Mouse (Mus musculus) hindbrain, embryonic 15.5 days (tissue): Measurements from ENCODE around the gene Tmem203. TPM values are rescaled to one million over a fixed set of nuclear protein-coding genes. Genes with fewer than 3 reads are reported as not detected.

Experiments
- ATAC-seq: fragments of 200-750 bp; cut with Nextera tagmentation; 2 replicates; pipeline ENCODE4 v1.8.0; 2017; ENCODE audit warnings: low read depth, moderate number of reproducible peaks, moderate TSS enrichment; ENCODE audit not compliant: low FRiP score
- H3K27ac ChIP-seq: fragments of 300-500 bp; sonication (generic); replicated peaks from 2 replicates; pipeline ENCODE4 v1.5.1; 2015; ENCODE audit warnings: mild to moderate bottlenecking, inconsistent platforms
- H3K27me3 ChIP-seq: fragments of 300-500 bp; sonication (generic); 2 replicates; pipeline ENCODE4 v1.6.1; 2015; ENCODE audit warnings: control low read depth, inconsistent platforms
- H3K36me3 ChIP-seq: fragments of 300-500 bp; sonication (generic); 2 replicates; pipeline ENCODE4 v1.6.1; 2015; ENCODE audit warnings: control low read depth, inconsistent platforms
- H3K4me1 ChIP-seq: fragments of 300-500 bp; sonication (generic); replicated peaks from 2 replicates; pipeline ENCODE4 v1.6.1; 2015; ENCODE audit warnings: control low read depth, inconsistent platforms
- H3K4me2 ChIP-seq: fragments of 300-500 bp; sonication (generic); 2 replicates; pipeline ENCODE4 v1.6.1; 2015; ENCODE audit warnings: moderate library complexity, mild to moderate bottlenecking, inconsistent platforms
- H3K4me3 ChIP-seq: fragments of 300-500 bp; sonication (generic); 2 replicates; pipeline ENCODE4 v1.5.1; 2015; ENCODE audit warnings: mild to moderate bottlenecking, inconsistent platforms
- H3K9ac ChIP-seq: fragments of 300-500 bp; sonication (generic); 2 replicates; pipeline ENCODE4 v1.6.1; 2015; ENCODE audit warnings: inconsistent platforms
- H3K9me3 ChIP-seq: fragments of 300-500 bp; sonication (generic); 2 replicates; pipeline ENCODE4 v1.6.1; 2016; ENCODE audit warnings: control low read depth, inconsistent platforms
- WGBS: fragments of 180-500 bp; shearing (Covaris S2); methylation state at CpG from one replicate; pipeline ENCODE4 v1.1.7; 2015; 5-methylcytosine and 5-hydroxymethylcytosine counted together
- polyA plus RNA-seq: library from polyadenylated mRNA; unstranded; fragments of >200 nt; fragmentation: Nextera tagmentation; extraction: Ambion mirVana; gene quantifications from 2 replicates; pipeline ENCODE4 v1.2.1, GENCODE M21; 2015

The Tmem203 gene
- polyA plus RNA-seq, 1 experiment from 2014 or later: 13.4 TPM

DNA sequence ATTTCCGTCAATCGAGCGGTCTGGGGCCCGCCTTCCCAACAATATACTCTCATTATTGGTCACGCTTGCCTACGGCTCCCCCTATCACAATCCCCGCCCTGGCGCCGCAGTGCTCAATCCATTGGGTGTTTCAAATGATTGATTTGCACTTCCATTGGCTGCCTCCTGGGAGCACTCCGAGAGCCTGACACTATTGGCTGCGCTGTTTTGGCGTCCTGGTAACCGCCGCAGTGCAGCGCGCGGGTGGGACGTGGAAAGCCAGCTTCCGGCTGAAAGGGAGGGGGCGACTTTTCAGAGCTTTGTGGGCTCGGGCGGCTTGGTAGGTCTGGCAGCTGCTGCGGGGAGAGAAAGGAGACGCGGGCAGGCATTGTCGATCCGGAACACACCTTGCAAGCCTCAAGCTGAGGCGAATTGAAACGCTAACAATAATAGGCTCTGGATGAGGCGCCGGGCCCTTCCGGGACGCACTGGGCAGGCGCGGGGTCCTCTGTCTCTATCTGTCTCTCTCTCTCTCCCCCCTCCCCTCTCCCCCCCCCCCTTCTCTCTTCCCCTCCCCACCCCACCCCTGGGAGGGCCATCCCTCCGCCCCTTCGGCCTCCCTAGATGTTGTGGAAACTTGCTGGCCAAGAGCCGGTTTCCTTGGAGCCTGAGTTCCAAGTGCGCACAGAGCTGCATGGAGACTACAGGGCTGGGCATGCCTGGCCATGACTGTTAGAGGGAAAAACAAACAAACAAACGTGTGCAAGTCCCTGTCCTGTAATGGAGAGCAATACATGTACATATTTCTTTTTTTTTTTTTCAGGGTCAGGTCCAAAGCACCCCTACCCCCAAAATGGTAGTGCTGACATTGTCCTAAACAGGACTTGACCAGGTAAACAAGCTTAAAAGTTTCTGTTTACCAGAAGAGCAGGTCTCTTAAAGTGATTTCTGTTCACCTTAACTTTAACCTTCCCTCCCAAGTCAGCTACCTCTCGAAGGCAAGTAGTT lies 30.2 kb upstream of the Tmem203 start:
- Histone ChIP-seq H3K36me3 (peaks cover 5% of the 10 kb centered on the region), H3K4me1 (peaks cover 24% of the 10 kb centered on the region), H3K4me3 (peak overlapping the region; percentile 72), H3K27ac (peak overlapping the region; percentile 99), H3K4me2 (peak overlapping the region; percentile 54), H3K9ac (peak overlapping the region; percentile 62), H3K27me3 (no peaks in the 10 kb centered on the region), H3K9me3 (no peaks in the 10 kb centered on the region)
- ATAC-seq: peak; percentile 98
- 2% methylated on average over 40 of the region's 41 CpGs for WGBS

DNA sequence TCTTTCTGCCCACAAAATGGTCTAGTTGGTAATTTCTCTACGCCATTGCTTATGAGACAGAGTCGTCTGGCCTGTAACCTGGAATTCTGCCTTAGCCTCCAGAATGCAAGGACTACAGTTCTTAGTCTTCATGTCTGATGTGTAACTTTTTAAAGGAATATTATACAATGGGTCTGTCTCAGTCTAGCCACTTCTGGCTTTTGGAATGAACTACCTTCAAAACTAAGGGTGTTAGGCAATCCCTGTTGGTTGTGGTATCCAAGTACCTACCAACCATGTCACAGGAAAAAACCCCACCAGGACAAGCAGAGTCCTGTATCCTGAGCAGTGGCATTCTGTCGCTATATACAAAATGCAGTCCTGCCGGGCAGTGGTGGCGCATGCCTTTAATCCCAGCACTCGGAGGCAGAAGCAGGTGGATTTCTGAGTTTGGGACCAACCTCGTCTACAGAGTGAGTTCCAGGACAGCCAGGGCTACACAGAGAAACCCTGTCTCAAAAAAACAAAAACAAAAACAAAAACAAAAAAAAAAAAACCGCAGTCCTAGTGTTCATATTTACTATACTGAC lies 29.3 kb upstream of the Tmem203 start:
- no peaks in the 10 kb centered on the region for H3K9me3 ChIP-seq
- peaks cover 24% of the 10 kb centered on the region for H3K4me1 ChIP-seq
- H3K36me3 ChIP-seq: peaks cover 5% of the 10 kb centered on the region
- H3K4me3 ChIP-seq: 0 out of 2 replicates have a peak overlapping the region, but pooled peaks have one; percentile 72
- peak overlapping the region; percentile 54 for H3K4me2 ChIP-seq
- H3K27ac ChIP-seq: peak overlapping the region; percentile 99
- H3K27me3 ChIP-seq: no peaks in the 10 kb centered on the region
- ATAC-seq: no peak
- no peak overlapping the region for H3K9ac ChIP-seq
- WGBS: 72% methylated on average over 8 of the region's 8 CpGs

DNA sequence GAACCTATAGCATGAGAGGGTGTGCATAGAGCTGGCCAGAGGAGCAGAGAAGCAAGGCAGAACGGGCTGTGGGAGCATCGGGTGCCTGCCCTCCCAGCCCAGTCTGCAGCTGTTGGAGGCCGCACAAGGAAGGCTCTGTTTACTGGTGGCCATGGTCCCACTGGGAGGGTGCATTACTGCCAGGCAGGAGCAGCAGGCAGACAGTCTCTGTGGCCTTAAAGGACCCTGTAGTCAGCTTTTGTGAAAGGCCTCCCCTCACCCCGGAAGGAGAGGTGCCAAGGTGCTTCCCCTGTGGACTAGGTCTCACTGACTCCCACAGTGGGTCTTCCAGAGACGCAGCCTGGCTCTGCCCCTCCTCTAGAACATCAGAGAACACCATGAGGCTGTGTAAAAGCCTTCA lies 28.4 kb upstream of the Tmem203 start:
- H3K36me3 ChIP-seq: peaks cover 2% of the 10 kb centered on the region
- H3K27ac ChIP-seq: no peak overlapping the region
- no peaks in the 10 kb centered on the region for H3K9me3 ChIP-seq
- WGBS: 75% methylated on average over 5 of the region's 5 CpGs
- no peak overlapping the region for H3K4me3 ChIP-seq
- no peak overlapping the region for H3K9ac ChIP-seq
- H3K4me1 ChIP-seq: peaks cover 24% of the 10 kb centered on the region
- ATAC-seq: no peak
- no peaks in the 10 kb centered on the region for H3K27me3 ChIP-seq
- H3K4me2 ChIP-seq: no peak overlapping the region

DNA sequence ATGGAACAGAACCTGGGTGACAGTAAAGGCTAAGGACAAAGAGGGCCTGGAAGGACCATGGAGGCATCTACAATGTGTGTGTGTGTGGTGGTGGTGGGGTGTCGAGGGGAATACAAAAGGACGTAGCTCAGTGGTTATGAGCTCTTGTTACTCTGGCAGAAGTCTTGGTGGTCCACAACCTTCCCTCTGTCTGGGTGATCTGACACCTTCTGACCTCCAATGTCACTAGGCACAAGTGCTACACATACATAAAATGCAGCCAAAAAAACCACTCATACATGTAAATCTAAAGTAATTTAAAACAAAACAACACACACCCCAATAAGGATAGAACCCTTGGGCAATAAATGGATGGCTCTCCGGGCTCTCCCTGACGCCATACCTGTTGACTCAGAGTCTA lies 27.8 kb upstream of the Tmem203 start:
- H3K27me3 ChIP-seq: no peaks in the 10 kb centered on the region
- H3K27ac ChIP-seq: no peak overlapping the region
- no peaks in the 10 kb centered on the region for H3K9me3 ChIP-seq
- no peak overlapping the region for H3K4me3 ChIP-seq
- no peak overlapping the region for H3K4me2 ChIP-seq
- no peaks in the 10 kb centered on the region for H3K36me3 ChIP-seq
- peaks cover 24% of the 10 kb centered on the region for H3K4me1 ChIP-seq
- 90% methylated on average over 4 of the region's 4 CpGs for WGBS
- no peak for ATAC-seq
- H3K9ac ChIP-seq: no peak overlapping the region

DNA sequence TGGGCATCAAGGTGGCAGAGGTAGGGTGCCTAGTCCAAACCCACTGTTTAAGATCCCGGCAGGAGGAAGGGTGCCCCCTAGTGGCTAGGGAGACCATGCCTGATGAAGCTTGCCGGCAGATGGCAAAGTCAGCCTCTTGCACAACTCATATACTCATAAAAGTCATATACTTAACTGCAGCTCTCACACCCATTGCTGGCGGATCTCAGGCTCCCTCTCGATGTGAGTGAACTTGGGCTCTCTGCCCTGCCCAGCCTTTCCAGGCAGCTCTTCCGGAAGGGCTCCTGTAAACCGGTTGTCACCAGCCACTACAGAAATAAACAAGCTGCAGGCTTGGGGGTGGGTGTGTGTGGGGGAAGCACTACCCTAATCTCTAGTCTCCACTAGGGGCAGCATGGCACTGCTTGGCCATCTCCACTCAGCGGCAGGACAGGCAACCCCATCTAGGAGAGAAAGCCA lies 26.8 kb upstream of the Tmem203 start:
- H3K36me3 ChIP-seq: no peaks in the 10 kb centered on the region
- H3K9me3 ChIP-seq: no peaks in the 10 kb centered on the region
- peak overlapping the region; percentile 38 for H3K4me2 ChIP-seq
- H3K9ac ChIP-seq: no peak overlapping the region
- peak overlapping the region; percentile 68 for H3K27ac ChIP-seq
- no peaks in the 10 kb centered on the region for H3K27me3 ChIP-seq
- H3K4me3 ChIP-seq: peak overlapping the region; percentile 20; the same call in 1 of the 2 replicates
- no peak for ATAC-seq
- peaks cover 18% of the 10 kb centered on the region for H3K4me1 ChIP-seq
- WGBS: 2% methylated on average over 7 of the region's 7 CpGs

DNA sequence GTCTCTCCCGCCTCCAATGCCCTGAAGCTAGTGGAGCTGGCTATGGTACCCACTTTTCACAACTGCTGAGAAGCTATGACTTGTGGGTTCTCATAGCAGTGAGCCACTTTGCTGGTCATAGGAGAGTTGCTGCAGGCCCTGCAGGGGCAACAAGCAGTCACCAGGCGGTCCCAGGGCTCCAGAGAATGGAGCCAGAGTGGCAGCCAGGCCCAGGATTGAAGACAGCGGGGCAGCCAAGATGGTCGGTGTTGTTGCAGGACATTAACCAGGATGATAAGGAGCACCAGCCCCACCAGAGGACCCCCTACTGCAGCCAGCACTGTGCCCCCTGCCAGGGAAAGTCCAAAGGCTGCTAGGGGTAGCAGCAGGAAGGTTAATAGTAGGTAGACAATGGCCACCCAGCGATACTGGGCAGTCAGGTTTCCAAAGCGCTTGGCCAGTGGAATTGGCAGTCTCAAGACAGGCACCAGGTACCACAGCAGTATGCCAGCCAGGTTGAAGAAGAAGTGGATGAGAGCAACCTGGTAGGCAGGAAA lies 26.2 kb upstream of the Tmem203 start:
- no peaks in the 10 kb centered on the region for H3K27me3 ChIP-seq
- H3K4me1 ChIP-seq: peaks cover 13% of the 10 kb centered on the region
- no peak overlapping the region for H3K4me3 ChIP-seq
- no peaks in the 10 kb centered on the region for H3K36me3 ChIP-seq
- 67% methylated on average over 6 of the region's 6 CpGs for WGBS
- ATAC-seq: no peak
- peak overlapping the region; percentile 38 for H3K4me2 ChIP-seq
- no peak overlapping the region for H3K9ac ChIP-seq
- no peaks in the 10 kb centered on the region for H3K9me3 ChIP-seq
- H3K27ac ChIP-seq: 0 out of 2 replicates have a peak overlapping the region, but pooled peaks have one; percentile 68

DNA sequence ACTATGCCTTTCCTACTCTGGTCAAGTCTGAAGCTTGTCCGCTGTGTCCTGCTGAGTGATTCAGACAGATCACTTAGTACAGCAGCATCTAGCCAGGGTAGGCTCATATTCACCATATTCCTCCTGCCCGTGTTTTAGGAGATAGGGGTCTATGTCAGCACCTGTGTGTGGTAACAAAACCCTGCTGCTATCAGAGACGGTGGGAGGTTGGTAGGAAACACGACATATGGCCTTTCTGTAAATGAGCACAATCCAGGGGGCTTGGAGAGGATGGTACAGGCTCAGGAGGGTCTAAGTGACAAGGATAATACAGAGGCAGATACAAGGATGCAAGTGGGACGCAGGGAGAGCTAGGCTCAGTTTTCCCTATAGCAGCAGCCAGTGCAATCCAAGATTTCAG lies 25.7 kb upstream of the Tmem203 start:
- Histone ChIP-seq H3K36me3 (no peaks in the 10 kb centered on the region), H3K4me2 (no peak overlapping the region), H3K27me3 (no peaks in the 10 kb centered on the region), H3K27ac (no peak overlapping the region), H3K4me1 (peaks cover 13% of the 10 kb centered on the region), H3K4me3 (no peak overlapping the region), H3K9me3 (no peaks in the 10 kb centered on the region), H3K9ac (no peak overlapping the region)
- ATAC-seq: no peak
- WGBS: 88% methylated on average over 5 of the region's 5 CpGs

DNA sequence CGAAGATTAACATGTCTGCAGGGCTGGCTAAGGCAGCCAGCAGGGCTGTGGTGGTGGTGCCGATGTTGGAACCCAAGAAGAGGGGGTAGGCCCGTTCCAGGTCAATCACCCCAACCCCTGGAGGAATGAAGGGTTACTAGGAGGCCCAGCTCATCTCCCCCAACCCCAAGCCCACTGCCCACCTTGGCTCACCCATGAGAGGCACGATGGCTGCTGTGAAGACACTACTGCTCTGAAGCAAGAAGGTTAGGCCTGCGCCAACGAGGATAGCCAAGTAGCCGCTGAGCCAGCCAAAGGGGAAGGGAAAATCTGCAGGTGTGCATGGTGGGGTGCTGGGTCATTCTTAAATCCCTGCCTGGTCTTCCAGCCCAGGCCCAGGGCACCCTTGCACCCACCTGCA lies 24.7 kb upstream of the Tmem203 start:
- H3K27ac ChIP-seq: no peak overlapping the region
- H3K4me2 ChIP-seq: no peak overlapping the region
- WGBS: 89% methylated on average over 7 of the region's 7 CpGs
- no peak overlapping the region for H3K4me3 ChIP-seq
- no peaks in the 10 kb centered on the region for H3K27me3 ChIP-seq
- H3K4me1 ChIP-seq: peaks cover 10% of the 10 kb centered on the region
- no peak for ATAC-seq
- no peaks in the 10 kb centered on the region for H3K36me3 ChIP-seq
- no peak overlapping the region for H3K9ac ChIP-seq
- no peaks in the 10 kb centered on the region for H3K9me3 ChIP-seq

DNA sequence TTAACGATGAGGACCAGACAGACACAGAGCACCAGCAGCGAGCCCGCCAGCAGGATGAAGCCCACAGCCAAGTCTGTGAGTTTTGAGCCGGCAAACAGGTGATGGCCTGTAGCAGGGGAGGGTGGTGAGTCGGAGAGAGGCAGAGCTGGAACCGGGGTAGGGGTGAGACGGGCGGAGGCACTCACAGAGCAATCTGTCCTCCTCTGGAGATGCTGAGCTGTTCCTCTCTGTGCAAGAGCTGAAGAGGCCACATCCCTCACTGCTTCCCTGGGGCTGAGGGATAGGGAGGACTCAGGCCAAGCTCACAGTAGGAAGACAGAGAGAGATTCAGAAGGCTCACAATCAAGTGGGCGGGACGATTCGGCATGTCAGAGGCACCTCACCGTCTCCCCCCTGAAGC lies 24.2 kb upstream of the Tmem203 start:
- H3K4me1 ChIP-seq: peaks cover 7% of the 10 kb centered on the region; the same call in 1 of the 2 replicates
- no peaks in the 10 kb centered on the region for H3K9me3 ChIP-seq
- no peak overlapping the region for H3K9ac ChIP-seq
- no peak overlapping the region for H3K4me3 ChIP-seq
- no peak overlapping the region for H3K27ac ChIP-seq
- H3K27me3 ChIP-seq: no peaks in the 10 kb centered on the region
- ATAC-seq: no peak
- WGBS: 57% methylated on average over 12 of the region's 12 CpGs
- no peak overlapping the region for H3K4me2 ChIP-seq
- no peaks in the 10 kb centered on the region for H3K36me3 ChIP-seq

DNA sequence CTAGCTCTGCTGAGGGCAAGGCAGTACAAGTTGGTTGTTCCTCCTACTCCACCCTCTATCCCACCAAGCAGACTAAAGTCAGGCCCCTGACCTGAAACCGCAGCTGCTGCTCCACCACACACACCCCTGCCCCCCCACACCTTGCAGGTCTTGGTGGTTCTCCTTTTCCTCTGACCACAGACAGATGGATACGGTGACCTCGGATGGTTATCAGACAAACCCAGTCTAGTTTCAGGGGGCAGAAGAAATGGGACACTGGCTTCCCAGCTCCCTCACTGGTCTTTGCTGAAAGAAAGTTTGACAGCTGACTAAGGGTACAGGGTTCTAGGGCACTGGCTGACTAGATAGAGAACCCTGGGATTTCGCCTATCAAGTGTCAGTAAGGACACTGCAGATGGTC lies 21.8 kb upstream of the Tmem203 start:
- peaks cover 4% of the 10 kb centered on the region; the same call in 1 of the 2 replicates for H3K27me3 ChIP-seq
- H3K36me3 ChIP-seq: no peaks in the 10 kb centered on the region
- H3K4me2 ChIP-seq: no peak overlapping the region
- no peak for ATAC-seq
- no peaks in the 10 kb centered on the region for H3K9me3 ChIP-seq
- H3K27ac ChIP-seq: no peak overlapping the region
- H3K4me3 ChIP-seq: no peak overlapping the region
- peaks cover 6% of the 10 kb centered on the region; the same call in 1 of the 2 replicates for H3K4me1 ChIP-seq
- H3K9ac ChIP-seq: no peak overlapping the region
- 79% methylated on average over 4 of the region's 4 CpGs for WGBS

DNA sequence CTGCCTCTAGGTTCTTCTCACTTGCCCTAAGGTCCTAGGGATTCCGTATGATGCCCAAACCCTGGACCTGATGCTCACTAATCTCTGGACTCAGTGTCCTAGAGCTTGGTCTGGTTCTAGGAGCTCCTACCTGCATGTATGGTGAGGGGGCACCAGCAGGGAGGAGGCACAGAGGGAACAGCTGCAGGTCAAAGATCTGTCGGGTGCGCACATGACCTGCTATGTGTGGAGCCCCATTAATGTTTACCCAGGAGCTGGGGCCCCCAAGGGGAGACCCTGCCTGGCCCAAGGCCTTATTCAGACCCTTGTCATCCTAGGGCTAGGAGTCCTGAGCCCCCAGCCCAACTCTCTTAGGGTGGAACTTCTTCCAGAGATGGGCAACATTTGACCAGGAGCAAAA lies 21.2 kb upstream of the Tmem203 start, which contains the start of gene Slc34a3:
Slc34a3 (minus strand) TSS at position 315 of the 400 bp plus-strand sequence.
- Histone ChIP-seq H3K36me3 (no peaks in the 10 kb centered on the region), H3K4me1 (no peaks in the 10 kb centered on the region), H3K9me3 (no peaks in the 10 kb centered on the region), H3K9ac (no peak within 1 kb of the TSS), H3K4me3 (no peak within 1 kb of the TSS), H3K4me2 (no peak within 1 kb of the TSS), H3K27me3 (peaks cover 4% of the 10 kb centered on the region; the same call in 1 of the 2 replicates), H3K27ac (no peak within 1 kb of the TSS)
- ATAC-seq: no peak
- 99% methylated on average over 3 of the region's 3 CpGs for WGBS
